Mouse (Mus musculus): ENCODE results near the gene E2f8. TPM values are rescaled to one million over a fixed set of nuclear protein-coding genes. Genes with fewer than 3 reads are reported as not detected.

E2f8 gene
- polyA plus RNA-seq, 1 experiment from 2014 or later = 6.0 TPM

DNA sequence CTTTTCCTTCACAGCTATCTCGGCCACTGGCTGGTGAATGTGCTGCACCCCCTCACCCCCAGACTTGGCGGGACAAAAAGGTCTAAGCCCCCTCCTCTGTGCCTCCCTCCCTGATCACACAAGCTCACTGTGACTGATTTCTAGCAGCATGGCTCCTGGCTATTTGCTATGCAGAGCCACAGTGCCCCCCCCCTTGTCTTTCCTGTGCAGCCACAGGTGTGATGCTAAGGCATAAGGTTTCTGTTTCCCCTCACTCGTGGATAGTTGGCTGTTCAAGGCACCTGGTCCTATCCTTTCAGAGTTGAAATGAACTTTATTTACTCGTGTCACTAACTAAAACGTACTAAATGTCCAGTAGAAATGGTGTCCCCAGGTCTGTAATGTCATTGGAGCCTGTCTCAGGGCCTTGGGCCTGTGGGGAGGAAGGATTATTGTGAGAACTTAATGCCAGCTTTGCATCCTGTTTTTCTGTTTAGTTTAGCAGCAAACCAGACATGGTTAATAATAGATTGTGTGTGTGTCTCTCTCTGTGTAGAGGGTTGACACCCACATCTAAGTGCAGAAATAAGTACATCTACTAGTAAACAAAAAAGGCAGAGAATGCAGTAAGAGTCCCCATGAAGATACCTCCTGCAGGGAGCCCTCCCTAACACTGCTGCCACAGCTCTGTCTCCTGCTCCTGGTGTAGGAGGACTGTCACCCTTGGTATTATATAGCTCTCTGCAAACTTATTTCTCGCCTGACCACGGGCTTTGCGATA is 19.2 kb upstream of the E2f8 start:
- WGBS (ENCODE audit: missing documents) = 69% methylated on average over 8 of the region's 8 CpGs
- Histone ChIP-seq H3K4me3 (ENCODE audit: inconsistent target) (no peak overlapping the region), H3K79me2 (ENCODE audit: inconsistent target) (no peaks in the 10 kb centered on the region), H3K36me3 (ENCODE audit: inconsistent target) (no peaks in the 10 kb centered on the region), H3K27ac (no peak overlapping the region)

GRCm38 (mm10) chr7:48898416-48898815 is 17.0 kb upstream of the E2f8 start:
- 76% methylated on average over 9 of the region's 9 CpGs for WGBS (ENCODE audit: missing documents)
- no peak overlapping the region for H3K4me3 ChIP-seq (ENCODE audit: inconsistent target)
- H3K79me2 ChIP-seq (ENCODE audit: inconsistent target) = no peaks in the 10 kb centered on the region
- H3K27ac ChIP-seq = no peak overlapping the region
- no peaks in the 10 kb centered on the region for H3K36me3 ChIP-seq (ENCODE audit: inconsistent target)

GRCm38 (mm10) chr7:48897539-48898163 is 16.3 kb upstream of the E2f8 start:
- Histone ChIP-seq H3K79me2 (ENCODE audit: inconsistent target) (no peaks in the 10 kb centered on the region), H3K4me3 (ENCODE audit: inconsistent target) (no peak overlapping the region), H3K36me3 (ENCODE audit: inconsistent target) (no peaks in the 10 kb centered on the region), H3K27ac (no peak overlapping the region)
- WGBS (ENCODE audit: missing documents) = 82% methylated on average over 24 of the region's 24 CpGs

DNA sequence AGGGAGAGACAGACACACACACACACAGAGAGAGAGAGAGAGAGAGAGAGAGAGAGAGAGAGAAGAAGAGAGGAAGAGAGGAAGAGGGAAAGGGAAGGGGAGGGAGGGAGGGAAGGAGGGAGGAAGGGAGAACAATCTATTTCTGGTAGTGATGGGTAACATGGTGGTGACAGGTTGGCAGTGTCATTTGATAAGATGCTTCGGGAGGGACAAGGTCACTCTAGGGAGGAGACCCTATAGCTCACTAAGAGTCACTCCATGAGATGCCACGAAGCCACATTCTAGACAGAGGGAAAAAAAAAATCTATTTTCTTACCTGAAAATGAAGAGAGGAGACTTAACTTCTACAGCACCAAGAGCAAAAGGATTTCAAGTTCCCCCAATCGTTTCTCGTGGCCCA is 14.7 kb upstream of the E2f8 start:
- Histone ChIP-seq H3K4me3 (ENCODE audit: inconsistent target) (no peak overlapping the region), H3K79me2 (ENCODE audit: inconsistent target) (no peaks in the 10 kb centered on the region), H3K27ac (no peak overlapping the region), H3K36me3 (ENCODE audit: inconsistent target) (no peaks in the 10 kb centered on the region)
- WGBS (ENCODE audit: missing documents) = 87% methylated on average over 4 of the region's 4 CpGs

- Histone ChIP-seq H3K27ac (no peak overlapping the region), H3K79me2 (ENCODE audit: inconsistent target) (no peaks in the 10 kb centered on the region), H3K4me3 (ENCODE audit: inconsistent target) (no peak overlapping the region), H3K36me3 (ENCODE audit: inconsistent target) (no peaks in the 10 kb centered on the region)
- whole genome bisulfite sequencing (ENCODE audit: missing documents) = 100% methylated on average over 4 of the region's 4 CpGs
Observed at GRCm38 (mm10) chr7:48895475-48895874, 14.1 kb upstream of the E2f8 start.

GRCm38 (mm10) chr7:48894763-48895162 is 13.4 kb upstream of the E2f8 start:
- WGBS (ENCODE audit: missing documents) = 73% methylated on average over 6 of the region's 6 CpGs
- Histone ChIP-seq H3K4me3 (ENCODE audit: inconsistent target) (no peak overlapping the region), H3K79me2 (ENCODE audit: inconsistent target) (no peaks in the 10 kb centered on the region), H3K27ac (no peak overlapping the region), H3K36me3 (ENCODE audit: inconsistent target) (no peaks in the 10 kb centered on the region)

DNA sequence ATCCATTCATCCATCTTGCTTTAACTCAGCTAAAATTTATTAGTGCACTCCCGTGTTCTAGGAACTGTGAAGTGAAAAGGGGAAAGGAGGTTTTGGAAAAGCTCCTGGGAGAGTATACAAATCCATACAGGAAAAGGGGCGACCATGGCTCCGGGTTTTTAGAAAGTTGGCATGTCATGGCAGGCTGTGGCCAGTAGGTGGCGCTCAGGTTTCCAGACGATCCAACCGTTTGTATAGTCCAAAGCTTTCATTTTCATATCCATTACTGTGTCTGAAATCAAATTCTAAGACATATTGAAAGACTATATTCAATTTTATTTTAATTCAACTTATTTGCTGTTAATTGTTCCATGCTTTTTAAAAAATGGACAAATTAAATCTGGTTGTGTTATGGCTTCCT is 12.8 kb upstream of the E2f8 start:
- no peaks in the 10 kb centered on the region for H3K79me2 ChIP-seq (ENCODE audit: inconsistent target)
- H3K27ac ChIP-seq = no peak overlapping the region
- no peaks in the 10 kb centered on the region for H3K36me3 ChIP-seq (ENCODE audit: inconsistent target)
- WGBS (ENCODE audit: missing documents) = 2% methylated on average over 6 of the region's 6 CpGs
- no peak overlapping the region for H3K4me3 ChIP-seq (ENCODE audit: inconsistent target)

- WGBS (ENCODE audit: missing documents) = 70% methylated on average over 7 of the region's 7 CpGs
- H3K36me3 ChIP-seq (ENCODE audit: inconsistent target) = no peaks in the 10 kb centered on the region
- no peaks in the 10 kb centered on the region for H3K79me2 ChIP-seq (ENCODE audit: inconsistent target)
- H3K4me3 ChIP-seq (ENCODE audit: inconsistent target) = no peak overlapping the region
- no peak overlapping the region for H3K27ac ChIP-seq
Observed at GRCm38 (mm10) chr7:48893093-48893492, 11.7 kb upstream of the E2f8 start.

DNA sequence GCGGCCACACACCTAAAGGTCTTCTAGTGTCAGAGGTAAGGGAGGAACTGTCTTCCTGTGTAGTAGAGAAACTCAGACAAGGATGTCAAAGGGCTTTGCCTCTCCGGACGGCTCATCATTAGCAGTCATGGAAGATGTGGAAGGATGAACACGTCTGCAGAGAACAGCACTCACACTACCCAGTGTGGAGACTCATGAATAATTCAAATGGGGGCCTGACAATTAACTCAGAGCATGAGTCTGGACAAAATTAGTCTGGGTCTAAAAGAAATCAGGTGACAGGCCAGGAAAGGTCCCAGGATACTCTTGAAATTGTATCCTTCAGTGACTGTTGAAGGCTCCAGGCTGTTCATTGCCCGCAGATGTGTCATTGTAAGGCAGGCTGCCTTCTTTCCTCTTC is 9.6 kb upstream of the E2f8 start:
- Histone ChIP-seq H3K27ac (no peak overlapping the region), H3K79me2 (ENCODE audit: inconsistent target) (no peaks in the 10 kb centered on the region), H3K36me3 (ENCODE audit: inconsistent target) (no peaks in the 10 kb centered on the region), H3K4me3 (ENCODE audit: inconsistent target) (no peak overlapping the region)
- whole genome bisulfite sequencing (ENCODE audit: missing documents) = 91% methylated on average over 5 of the region's 5 CpGs

DNA sequence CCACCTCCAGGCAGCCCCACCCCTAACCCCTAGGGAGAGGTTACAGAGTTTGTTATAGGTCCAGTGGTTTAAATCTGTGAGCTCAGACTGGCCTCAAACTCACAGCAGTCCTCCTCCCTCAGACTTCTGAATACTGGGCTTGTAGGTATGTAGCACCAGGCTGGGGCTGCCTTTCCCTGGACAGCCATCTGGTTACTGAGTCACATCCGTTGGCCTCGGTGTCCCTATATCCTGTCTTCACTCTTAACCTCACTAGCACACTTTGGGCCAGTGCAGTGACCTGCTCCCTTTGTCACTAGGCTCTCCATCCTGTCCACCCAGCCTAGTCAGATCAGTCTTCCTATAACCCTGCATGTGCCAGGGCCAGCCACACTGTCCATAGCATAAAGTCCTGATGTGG is 7.4 kb upstream of the E2f8 start:
- no peak overlapping the region for H3K27ac ChIP-seq
- H3K36me3 ChIP-seq (ENCODE audit: inconsistent target) = no peaks in the 10 kb centered on the region
- WGBS (ENCODE audit: missing documents) = 76% methylated on average over 2 of the region's 2 CpGs
- no peaks in the 10 kb centered on the region for H3K79me2 ChIP-seq (ENCODE audit: inconsistent target)
- no peak overlapping the region for H3K4me3 ChIP-seq (ENCODE audit: inconsistent target)

DNA sequence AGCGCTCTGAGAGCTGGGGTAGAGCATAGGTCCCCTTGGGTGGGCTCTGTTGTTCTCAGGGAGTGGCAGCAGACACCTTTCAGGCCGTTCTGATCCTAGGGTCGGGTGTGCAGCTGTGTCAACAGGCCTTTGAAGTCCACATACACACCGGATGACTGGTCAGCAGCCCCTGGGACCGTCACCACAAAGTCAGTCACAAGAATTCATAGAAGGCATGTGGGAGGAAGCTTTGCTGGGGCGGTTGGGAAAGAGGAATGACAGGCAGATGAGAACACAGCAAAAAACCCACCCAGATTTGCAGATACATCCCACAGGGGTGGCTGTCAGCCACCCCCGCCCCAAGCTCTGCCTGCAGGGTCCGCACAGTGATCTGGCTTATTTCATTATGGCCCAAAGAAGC is 6.6 kb upstream of the E2f8 start:
- Histone ChIP-seq H3K79me2 (ENCODE audit: inconsistent target) (no peaks in the 10 kb centered on the region), H3K4me3 (ENCODE audit: inconsistent target) (no peak overlapping the region), H3K27ac (no peak overlapping the region), H3K36me3 (ENCODE audit: inconsistent target) (no peaks in the 10 kb centered on the region)
- 64% methylated on average over 8 of the region's 8 CpGs for WGBS (ENCODE audit: missing documents)

GRCm38 (mm10) chr7:48884266-48884611 is 2.8 kb upstream of the E2f8 start:
- 81% methylated on average over 5 of the region's 5 CpGs for WGBS (ENCODE audit: missing documents)
- Histone ChIP-seq H3K4me3 (ENCODE audit: inconsistent target) (no peak overlapping the region), H3K27ac (no peak overlapping the region), H3K79me2 (ENCODE audit: inconsistent target) (peaks cover 14% of the 10 kb centered on the region), H3K36me3 (ENCODE audit: inconsistent target) (no peaks in the 10 kb centered on the region)

- 78% methylated on average over 4 of the region's 4 CpGs for WGBS (ENCODE audit: missing documents)
- Histone ChIP-seq H3K27ac (no peak overlapping the region), H3K36me3 (ENCODE audit: inconsistent target) (no peaks in the 10 kb centered on the region), H3K79me2 (ENCODE audit: inconsistent target) (peaks cover 19% of the 10 kb centered on the region), H3K4me3 (ENCODE audit: inconsistent target) (no peak overlapping the region)
Observed at GRCm38 (mm10) chr7:48883525-48884265, 2.3 kb upstream of the E2f8 start.

- H3K79me2 ChIP-seq (ENCODE audit: inconsistent target) = peaks cover 25% of the 10 kb centered on the region
- 1% methylated on average over 28 of the region's 28 CpGs for WGBS (ENCODE audit: missing documents)
- no peaks in the 10 kb centered on the region for H3K36me3 ChIP-seq (ENCODE audit: inconsistent target)
- H3K4me3 ChIP-seq (ENCODE audit: inconsistent target) = peak overlapping the region; percentile 58
- H3K27ac ChIP-seq = peak overlapping the region; percentile 80
Observed at GRCm38 (mm10) chr7:48881971-48882609, 694 bp upstream of the E2f8 start.

All from macrophage (primary cell).